Mouse (Mus musculus) monocyte, adult 5-6 weeks (primary cell): Measurements from ENCODE around the gene Atad5. TPM values are rescaled to one million over a fixed set of nuclear protein-coding genes. Genes with fewer than 3 reads are reported as not detected.
"Not testable (repeated sequence)": the region's sequence is repeated elsewhere in the genome, so short reads cannot be mapped to it uniquely, and the experiment has no call there.

ENCODE experiments used
- ATAC-seq: fragments of 153-309, 156-312 bp; replicated peaks from 2 replicates; pipeline ENCODE4 v1.8.0; 2017; ENCODE audit warnings: mild to moderate bottlenecking; ENCODE audit not compliant: low TSS enrichment, insufficient number of reproducible peaks, severe bottlenecking, poor library complexity, low FRiP score
- total RNA-seq: library from RNA; stranded (forward); fragments of 200-1000, 200-491, 200-594 nt; gene quantifications from 3 replicates; pipeline ENCODE4 v1.2.3, GENCODE M21; 2017

Gene Atad5
- 3.5 to 5.8 TPM (median 4.6 TPM) in 3 replicates for total RNA-seq

DNA sequence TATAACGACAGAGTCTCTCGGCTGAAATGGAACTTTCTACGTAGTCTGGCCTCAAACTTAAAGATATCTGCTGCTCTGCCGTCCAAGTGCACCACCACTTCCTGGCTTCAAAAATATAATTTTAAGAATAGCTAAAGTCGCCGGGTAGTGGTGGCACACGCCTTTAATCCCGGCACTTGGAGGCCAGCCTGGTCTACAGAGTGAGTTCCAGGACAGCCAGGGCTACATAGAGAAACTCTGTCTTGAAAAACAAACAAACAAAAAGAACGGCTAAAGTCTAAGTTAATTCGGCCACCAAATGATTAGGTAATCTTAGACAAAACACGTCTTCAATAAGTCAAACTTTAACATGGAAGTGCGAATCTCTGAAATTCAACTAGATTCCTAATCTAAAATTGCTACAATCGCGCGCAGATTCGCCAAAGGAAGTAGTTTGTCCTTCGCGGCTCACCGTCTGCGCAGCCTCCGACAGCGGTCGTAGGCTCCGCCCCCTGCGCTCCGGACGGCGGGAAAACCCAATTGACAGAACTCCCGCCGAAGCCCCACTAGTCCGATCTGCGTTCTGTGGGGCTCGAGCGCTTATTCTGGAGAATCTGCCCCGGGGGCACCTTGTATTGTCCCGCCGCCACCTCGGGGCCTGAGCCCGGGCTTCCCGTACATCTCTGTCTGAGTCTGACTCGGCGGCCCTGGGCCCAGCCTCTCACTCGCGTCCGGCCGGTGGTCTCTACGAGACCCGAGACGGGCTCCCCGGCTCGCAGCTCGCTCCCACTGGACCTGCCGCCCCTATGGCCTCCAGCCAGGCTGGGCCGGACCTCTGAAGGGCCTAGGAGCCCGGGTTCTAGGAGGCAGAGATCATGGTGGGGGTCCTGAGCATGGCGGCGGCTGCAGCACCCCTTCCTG is at the start of gene Atad5:
Gene Atad5, plus strand, starts transcription at position 484 of the 900 bp plus-strand sequence.
- peak; percentile 77 for ATAC-seq

DNA sequence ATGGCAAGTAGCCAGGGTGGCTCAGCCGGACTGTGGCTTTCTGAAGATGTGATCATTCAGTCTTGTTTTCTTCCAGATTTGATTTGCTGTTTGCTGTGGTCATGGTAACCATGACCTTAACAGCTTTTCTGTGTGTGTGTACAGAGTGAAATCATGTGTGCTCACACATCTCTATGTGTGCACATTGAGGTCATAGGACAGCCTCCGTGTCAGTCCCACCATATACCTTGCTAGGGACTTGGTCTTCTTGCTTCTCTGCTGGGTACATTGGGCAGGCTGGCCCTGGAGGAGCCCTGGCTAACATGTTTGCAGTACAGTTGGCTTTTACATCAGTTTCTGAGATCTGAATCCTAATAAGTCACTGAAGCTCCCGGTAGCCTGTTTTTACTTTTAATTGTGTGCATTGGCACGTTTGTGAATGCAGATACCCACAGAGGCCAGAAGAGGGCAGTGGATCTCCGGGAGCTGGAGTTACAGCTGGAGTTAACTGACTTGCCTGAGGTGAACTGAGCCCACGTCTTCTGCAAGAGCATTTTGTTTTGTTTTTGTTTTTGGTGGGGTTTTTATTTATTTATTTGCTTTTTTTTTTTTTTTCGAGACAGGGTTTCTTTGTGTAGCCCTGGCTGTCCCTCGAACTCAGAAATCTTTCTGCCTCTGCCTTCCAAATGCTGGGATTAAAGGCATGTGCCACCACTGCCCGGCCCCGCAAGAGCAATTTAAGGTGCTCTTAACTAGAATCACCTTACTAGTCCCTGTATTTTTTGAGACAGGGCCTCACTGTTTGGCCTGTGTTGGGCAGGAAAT is 46.4 kb upstream of the Atad5 start:
- no peak; the same call in 1 of the 2 replicates for ATAC-seq

DNA sequence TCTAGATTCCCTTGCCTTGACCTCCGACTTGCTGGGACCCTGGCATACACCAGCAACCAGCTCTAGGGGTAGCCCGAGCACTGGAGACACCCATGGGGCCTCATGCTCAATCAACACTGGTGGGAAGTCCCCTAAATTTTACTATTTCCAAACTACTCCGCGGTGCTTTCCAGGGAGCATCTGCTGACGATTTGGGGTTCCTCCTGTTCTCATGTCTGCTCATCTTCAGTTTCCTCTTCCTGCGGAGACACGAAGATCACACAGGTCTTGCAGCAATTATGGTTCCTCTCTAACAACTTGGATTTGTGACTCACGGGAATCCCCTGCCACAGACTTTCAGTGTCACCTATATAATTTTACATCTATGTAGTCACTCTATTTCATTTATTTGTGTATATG is 45.8 kb upstream of the Atad5 start:
- peak; percentile 92 for ATAC-seq

GRCm38 (mm10) chr11:80046856-80047255 is 42.3 kb upstream of the Atad5 start:
- no peak for ATAC-seq

DNA sequence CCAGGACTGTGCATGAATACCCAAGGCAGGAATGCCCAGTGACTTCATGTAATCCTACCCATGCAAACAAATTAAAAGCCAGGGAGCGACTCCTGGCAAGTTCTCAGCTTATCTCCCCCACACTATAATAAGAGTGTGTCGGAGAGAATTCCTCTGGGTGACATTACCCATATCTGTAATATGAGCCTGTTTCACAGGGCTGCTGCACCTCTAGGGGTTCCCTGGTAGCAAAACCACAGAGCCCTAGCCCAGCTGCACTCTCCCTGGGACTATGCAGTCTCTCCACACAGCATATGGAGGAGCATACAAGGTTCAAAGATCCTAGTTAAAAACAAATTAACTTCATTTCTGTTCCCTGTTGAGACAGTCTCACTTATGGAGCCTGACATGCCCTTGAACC is 39.1 kb upstream of the Atad5 start:
- no peak for ATAC-seq

- ATAC-seq = no peak
These were observed 36.7 kb upstream of the Atad5 start for GRCm38 (mm10) chr11:80052456-80052855.

DNA sequence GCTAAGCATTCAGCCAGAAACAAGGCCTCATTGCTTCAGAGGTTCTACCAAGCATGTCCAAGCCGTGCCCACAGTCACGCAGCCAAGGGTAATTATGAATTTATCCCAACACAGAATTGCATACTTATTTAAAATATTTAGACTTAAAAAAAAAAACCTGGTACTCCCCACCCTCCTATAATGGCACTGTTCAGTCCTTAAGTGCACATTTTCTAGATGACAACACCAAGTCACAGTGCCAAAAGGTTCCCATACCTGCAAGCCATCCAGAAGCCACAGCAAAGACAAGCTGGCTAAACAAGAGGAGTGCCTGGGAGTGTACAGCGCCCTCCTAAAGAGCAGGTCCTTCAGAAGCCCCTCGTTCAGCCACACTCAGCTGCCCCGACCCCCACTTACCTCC is 36.0 kb upstream of the Atad5 start:
- ATAC-seq = no peak

- ATAC-seq = no peak
These were observed 34.5 kb upstream of the Atad5 start for GRCm38 (mm10) chr11:80054659-80055058.

DNA sequence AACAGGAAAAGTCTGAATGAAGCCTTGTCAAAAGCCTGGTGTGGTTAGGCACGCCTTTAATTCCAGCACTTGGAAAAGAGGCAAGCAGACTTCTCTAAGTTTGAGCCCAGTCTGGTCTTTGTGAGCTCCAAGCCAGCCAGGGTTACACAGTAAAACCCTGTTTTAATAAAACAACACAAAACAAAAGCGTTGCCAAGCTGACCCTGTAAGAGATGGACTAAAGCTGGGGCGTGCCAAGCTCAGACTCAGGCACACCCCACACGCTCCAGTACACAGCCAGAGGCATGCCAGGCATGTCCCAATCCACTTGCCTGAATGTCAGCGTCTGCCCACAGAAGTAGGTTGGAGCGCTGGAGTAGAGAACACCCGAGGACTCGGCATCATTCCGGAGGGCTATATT is 33.1 kb upstream of the Atad5 start:
- no peak for ATAC-seq

DNA sequence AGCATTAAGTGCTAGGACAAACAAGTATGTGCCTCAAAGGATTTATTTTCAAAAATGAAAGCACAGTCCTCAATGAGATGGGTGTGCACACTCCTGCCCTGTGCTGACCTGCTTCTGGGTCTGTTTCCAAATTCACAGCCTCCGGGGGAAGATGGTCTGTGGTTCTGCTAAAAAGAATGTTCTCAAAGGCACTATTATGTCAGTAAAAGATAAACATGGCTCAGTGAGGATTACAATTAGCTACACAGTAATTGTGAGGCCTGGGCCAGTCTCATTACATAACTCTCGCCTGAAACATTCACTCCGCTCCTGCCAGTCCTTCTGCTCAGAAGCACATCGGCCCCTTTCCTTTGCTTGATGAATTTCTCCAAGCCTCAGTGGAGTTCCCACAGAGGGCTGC is 27.0 kb upstream of the Atad5 start:
- ATAC-seq = no peak

DNA sequence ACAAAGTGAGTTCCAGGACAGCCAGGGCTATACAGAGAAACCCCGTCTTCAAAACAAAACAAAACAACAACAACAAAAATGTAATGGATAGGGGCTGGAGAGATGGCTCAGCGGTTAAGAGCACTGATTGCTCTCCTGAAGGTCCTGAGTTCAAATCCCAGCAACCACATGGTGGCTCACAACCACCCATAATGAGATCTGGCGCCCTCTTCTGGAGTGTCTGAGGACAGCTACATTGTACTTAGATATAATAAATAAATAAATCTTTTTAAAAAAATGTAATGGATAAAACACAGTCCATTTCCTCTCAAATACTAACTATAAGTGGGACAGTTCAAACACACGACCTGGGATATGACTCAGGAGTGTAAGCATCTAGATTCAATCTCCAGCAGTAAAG is 22.8 kb upstream of the Atad5 start:
- not testable (repeated sequence) for ATAC-seq

GRCm38 (mm10) chr11:80067558-80067957 is 21.6 kb upstream of the Atad5 start:
- ATAC-seq = peak; percentile 62

DNA sequence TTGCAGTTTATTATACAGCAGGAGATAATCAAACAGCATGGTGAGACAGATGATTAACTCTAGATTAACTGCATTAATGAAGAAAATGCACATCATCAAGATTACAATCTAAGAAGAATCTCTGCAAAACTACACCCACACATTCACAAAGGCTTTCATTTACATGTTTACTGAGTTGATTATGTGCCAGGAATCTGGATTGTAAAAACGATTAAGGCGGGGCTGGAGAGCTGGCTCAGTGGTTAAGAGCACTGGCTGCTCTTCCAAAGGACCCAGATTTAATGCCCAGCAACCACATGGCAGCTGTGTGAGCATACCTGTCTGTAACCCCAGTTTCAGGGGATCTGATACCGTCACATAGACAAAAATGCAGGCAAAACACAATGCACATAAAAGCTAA is 19.4 kb upstream of the Atad5 start:
- no peak for ATAC-seq

DNA sequence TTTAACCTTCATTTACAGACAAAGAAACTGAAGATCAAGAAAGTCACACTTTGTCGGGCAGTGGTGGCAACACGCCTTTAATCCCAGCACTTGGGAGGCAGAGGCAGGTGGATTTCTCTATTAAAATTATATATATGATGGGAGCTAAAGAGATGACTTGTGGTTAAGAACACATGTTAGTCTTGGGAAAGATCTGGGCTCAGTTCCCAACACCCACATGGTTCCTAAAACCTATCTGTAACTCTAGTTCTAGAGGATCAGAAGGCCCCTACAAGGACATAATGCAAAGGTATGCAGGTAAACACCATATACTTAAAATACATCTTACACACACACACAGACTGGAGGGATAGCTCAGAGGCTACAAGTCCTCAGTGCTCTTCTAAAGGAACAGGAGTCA is 18.2 kb upstream of the Atad5 start:
- ATAC-seq = no peak

- peak; percentile 57 for ATAC-seq
These were observed 16.8 kb upstream of the Atad5 start for GRCm38 (mm10) chr11:80072365-80072764.

DNA sequence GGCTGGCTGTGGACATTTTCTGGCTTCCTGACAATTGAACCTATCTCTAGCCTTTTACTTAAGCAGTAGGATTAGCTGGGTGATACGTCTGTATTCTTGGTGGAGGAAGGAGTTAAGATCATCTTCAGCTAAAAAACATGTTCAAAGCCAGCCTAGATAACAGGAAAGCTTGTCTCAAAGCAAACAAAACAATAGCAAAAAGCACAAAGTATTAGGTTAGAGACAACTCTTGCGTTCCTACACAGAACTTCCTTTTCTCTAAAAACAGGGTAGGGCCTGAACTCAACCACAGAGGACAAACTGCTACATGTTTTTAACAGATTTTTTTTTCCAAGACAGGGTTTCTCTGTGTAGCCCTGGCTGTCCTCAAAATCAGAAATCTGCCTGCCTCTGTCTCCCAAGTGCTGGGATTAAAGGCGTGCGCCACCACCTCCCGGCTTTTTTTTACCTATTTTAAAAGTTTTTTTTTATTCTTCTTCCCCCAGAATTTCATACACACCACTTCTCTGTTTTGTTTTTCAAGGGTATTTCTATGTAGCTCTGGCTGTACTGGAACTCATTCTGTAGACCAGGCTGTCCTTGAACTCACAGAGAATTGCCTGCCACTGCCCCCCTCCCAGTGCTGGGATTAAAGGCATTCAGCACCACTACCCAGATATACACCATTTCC is 13.5 kb upstream of the Atad5 start:
- ATAC-seq = peak; percentile 45; the same call in 1 of the 2 replicates

GRCm38 (mm10) chr11:80077784-80078545 is 11.2 kb upstream of the Atad5 start:
- no peak for ATAC-seq

DNA sequence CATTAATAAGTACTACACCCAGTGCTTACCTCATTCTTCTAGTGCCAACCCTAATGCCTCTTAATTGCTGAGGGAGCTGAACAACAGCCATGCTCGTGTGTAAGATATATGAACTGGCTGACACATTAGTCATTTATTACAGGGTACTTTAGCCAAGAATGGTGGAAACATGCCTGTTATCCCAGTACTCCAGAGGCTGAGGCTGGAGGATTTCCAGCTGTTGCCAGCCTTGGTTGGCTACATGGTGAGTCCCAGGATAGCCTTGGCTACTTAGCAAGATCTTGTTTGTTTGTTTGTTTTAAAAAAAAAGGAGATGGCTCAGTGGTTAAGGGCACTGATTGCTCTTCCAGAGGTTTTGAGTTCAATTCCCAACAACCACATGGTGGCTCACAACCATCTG is 10.4 kb upstream of the Atad5 start:
- no peak for ATAC-seq

GRCm38 (mm10) chr11:80079751-80080150 is 9.4 kb upstream of the Atad5 start:
- ATAC-seq = no peak
